Mouse (Mus musculus) cortical plate, adult 2 months (tissue): Measurements from ENCODE around the gene Apof. TPM values are rescaled to one million over a fixed set of nuclear protein-coding genes. Genes with fewer than 3 reads are reported as not detected.

Experiments
- H3K27ac ChIP-seq: fragments of 200-500 bp; 2 replicates; pipeline ENCODE4 v1.5.1; 2012; ENCODE audit warnings: low read length, control low read depth, inconsistent platforms; ENCODE audit not compliant: insufficient read depth
- H3K4me1 ChIP-seq: fragments of 200-500 bp; 2 replicates; pipeline ENCODE4 v1.6.1; 2011; ENCODE audit warnings: low read length; ENCODE audit not compliant: control insufficient read depth, insufficient read depth
- H3K4me3 ChIP-seq: fragments of 200-500 bp; 2 replicates; pipeline ENCODE4 v1.5.1; 2011; ENCODE audit warnings: mild to moderate bottlenecking, low read length, control low read depth; ENCODE audit not compliant: insufficient read depth
- CTCF ChIP-seq: fragments of 200-500 bp; IDR thresholded peaks from 2 replicates; pipeline ENCODE4 v1.5.1; 2011; ENCODE audit warnings: mild to moderate bottlenecking, control low read depth, low read length; ENCODE audit not compliant: insufficient read depth; ENCODE audit errors: extremely low read depth
- POLR2A ChIP-seq: fragments of 200-500 bp; IDR thresholded peaks from 2 replicates; pipeline ENCODE4 v1.6.1; 2011; ENCODE audit warnings: mild to moderate bottlenecking, low read length, control low read depth; ENCODE audit not compliant: insufficient read depth; ENCODE audit errors: extremely low read depth
- polyA plus RNA-seq: library from polyadenylated mRNA; depleted of rRNA; stranded (reverse); fragments of >200 nt; gene quantifications from 2 replicates; pipeline ENCODE4 v1.2.3, GENCODE M21; 2012; rRNA removed

Apof gene
- polyA plus RNA-seq, 1 experiment, result 0.29 TPM

- H3K4me1 ChIP-seq, result no peaks in the 10 kb centered on the region
- H3K27ac ChIP-seq, result no peak overlapping the region
- no peak overlapping the region for H3K4me3 ChIP-seq
- TF ChIP-seq POLR2A, result no peak
- no peak for TF ChIP-seq CTCF
These were observed 41.7 kb downstream of the Apof start for GRCm38 (mm10) chr10:128310177-128310576.

- no peaks in the 10 kb centered on the region for H3K4me1 ChIP-seq
- H3K4me3 ChIP-seq, result no peak overlapping the region
- no peak for TF ChIP-seq POLR2A
- no peak for TF ChIP-seq CTCF
- H3K27ac ChIP-seq, result no peak overlapping the region
These were observed 42.4 kb downstream of the Apof start for GRCm38 (mm10) chr10:128310902-128311301.

- no peak for TF ChIP-seq POLR2A
- no peak for TF ChIP-seq CTCF
These were observed 47.1 kb downstream of the Apof start for GRCm38 (mm10) chr10:128315578-128315977.

More at GRCm38 (mm10) chr10:128315578-128315977, 47.1 kb downstream of the Apof start:
- Histone ChIP-seq H3K4me3 (no peak overlapping the region), H3K27ac (no peak overlapping the region), H3K4me1 (no peaks in the 10 kb centered on the region)

Other genes starting within 250 kb of the Apof start
- gene Naca, start 233.1 kb upstream of the Apof start, polyA plus RNA-seq, result 175 and 177 TPM in 2 replicates
- 66.9 and 67.7 TPM in 2 replicates for gene Ptges3, start 209.7 kb upstream of the Apof start, polyA plus RNA-seq
- gene Atp5b, start 185.4 kb upstream of the Apof start, polyA plus RNA-seq, result 1,438 and 1,451 TPM in 2 replicates
- gene Baz2a, start 177.1 kb upstream of the Apof start, polyA plus RNA-seq, result 30.2 and 32.1 TPM in 2 replicates
- 16.5 and 16.9 TPM in 2 replicates for gene Rbms2, start 88.4 kb upstream of the Apof start, polyA plus RNA-seq
- gene Gls2, start 74.2 kb upstream of the Apof start, polyA plus RNA-seq, result 54.8 and 59.6 TPM in 2 replicates
- gene Spryd4, start 56.9 kb upstream of the Apof start, polyA plus RNA-seq, result 9.0 and 10.0 TPM in 2 replicates
- gene Mip, start 42.8 kb upstream of the Apof start, polyA plus RNA-seq, result not detected in 2 replicates
- gene Timeless, start 36.6 kb upstream of the Apof start, polyA plus RNA-seq, result 3.7 and 4.3 TPM in 2 replicates
- gene Apon, start 14.6 kb upstream of the Apof start, polyA plus RNA-seq, result not detected in 2 replicates
- 33.5 and 34.2 TPM in 2 replicates for gene Stat2, start 1.9 kb downstream of the Apof start, polyA plus RNA-seq
- gene Il23a, start 30.1 kb downstream of the Apof start, polyA plus RNA-seq, result 0.54 and 0.55 TPM in 2 replicates
- 22.8 and 24.6 TPM in 2 replicates for gene Pan2, start 34.7 kb downstream of the Apof start, polyA plus RNA-seq
- 63.7 and 65.8 TPM in 2 replicates for gene Cnpy2, start 53.8 kb downstream of the Apof start, polyA plus RNA-seq
- 224 and 233 TPM in 2 replicates for gene Cs, start 69.1 kb downstream of the Apof start, polyA plus RNA-seq
- gene Coq10a, start 100.3 kb downstream of the Apof start, polyA plus RNA-seq, result 101 and 103 TPM in 2 replicates
- gene Ankrd52, start 108.4 kb downstream of the Apof start, polyA plus RNA-seq, result 30.0 and 30.4 TPM in 2 replicates
- gene Slc39a5, start 132.6 kb downstream of the Apof start, polyA plus RNA-seq, result 0.51 and 0.73 TPM in 2 replicates
- gene Nabp2, start 142.8 kb downstream of the Apof start, polyA plus RNA-seq, result 79.4 and 83.4 TPM in 2 replicates
- gene Rnf41, start 143.0 kb downstream of the Apof start, polyA plus RNA-seq, result 78.2 and 78.5 TPM in 2 replicates
- 209 and 223 TPM in 2 replicates for gene Smarcc2, start 190.6 kb downstream of the Apof start, polyA plus RNA-seq
- 1,299 and 1,338 TPM in 2 replicates for gene Myl6, start 225.5 kb downstream of the Apof start, polyA plus RNA-seq
- 33.7 and 36.7 TPM in 2 replicates for gene Myl6b, start 230.0 kb downstream of the Apof start, polyA plus RNA-seq